Mouse (Mus musculus) T-helper 2 cell (primary cell): ENCODE measurements around the gene Ankrd52.

Experiments
- in situ Hi-C: fragments of 300-600 bp; cut with MboI, MseI; formaldehyde crosslinking; loops from one replicate; pipeline ENCODE4 v1.15.1; 2025; ENCODE audit warnings: high pct_unique_total_duplicates

Gene Ankrd52

GRCm38 (mm10) chr10:128436376-128436775 lies 59.5 kb downstream of the Ankrd52 start:
- in situ Hi-C loops = no loop called here

DNA sequence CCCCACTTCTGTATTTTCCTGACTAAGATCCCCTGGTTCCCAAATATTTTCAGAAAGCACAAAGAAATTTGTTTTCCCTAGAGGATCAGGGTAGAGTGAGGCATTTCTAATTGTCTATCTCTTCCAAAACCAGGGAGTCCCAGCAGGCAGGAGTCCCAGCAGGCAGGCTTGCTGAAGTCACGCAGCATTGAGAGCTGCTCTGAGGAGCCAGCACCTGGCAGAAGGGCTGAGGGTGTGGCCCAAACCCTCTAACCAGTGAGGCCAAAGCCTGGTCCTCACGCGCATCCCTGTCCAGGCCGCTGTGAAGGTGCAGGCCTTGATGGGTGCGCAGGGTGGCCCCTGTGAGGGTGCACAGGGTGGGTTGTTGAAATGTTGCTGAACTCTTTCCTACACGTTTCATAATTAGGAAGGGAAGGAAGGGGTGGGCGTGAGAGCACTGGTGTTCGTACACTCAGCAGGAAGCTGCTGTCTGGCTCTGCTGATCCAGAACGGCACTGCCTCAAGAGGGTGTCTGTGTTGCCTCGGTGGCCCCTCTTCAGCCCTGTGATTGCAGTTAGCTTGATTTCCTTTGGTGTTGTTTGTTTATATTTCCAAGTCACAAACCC lies 61.9 kb downstream of the Ankrd52 start:
- in situ Hi-C loops = no loop called here

DNA sequence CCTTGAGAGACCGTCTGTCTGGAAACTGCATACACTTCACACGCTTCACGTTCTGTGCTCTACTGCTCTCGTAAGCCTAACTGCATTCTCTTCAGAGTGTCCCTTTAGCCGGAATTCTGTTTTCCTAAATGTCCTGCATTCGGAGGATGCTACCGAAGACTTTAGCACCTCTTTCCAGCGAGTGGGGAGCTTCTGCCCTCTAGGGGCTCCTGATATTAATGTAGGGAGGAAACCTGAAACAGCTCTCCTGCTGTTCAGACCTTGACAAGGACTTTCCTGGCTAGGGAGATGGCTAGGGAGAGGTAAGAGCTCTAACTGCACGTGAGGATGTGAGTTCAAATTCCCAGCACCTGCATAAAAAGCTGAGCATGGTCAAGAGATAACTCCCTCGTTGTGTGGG lies 63.5 kb downstream of the Ankrd52 start:
- in situ Hi-C loops = no loop called here

- in situ Hi-C loops = no loop called here
Observed at GRCm38 (mm10) chr10:128441324-128442119, 64.6 kb downstream of the Ankrd52 start.

GRCm38 (mm10) chr10:128442718-128443117 lies 65.8 kb downstream of the Ankrd52 start:
- in situ Hi-C loops = no loop called here

- in situ Hi-C loops = no loop called here
Observed at GRCm38 (mm10) chr10:128444354-128444753, 67.4 kb downstream of the Ankrd52 start.

DNA sequence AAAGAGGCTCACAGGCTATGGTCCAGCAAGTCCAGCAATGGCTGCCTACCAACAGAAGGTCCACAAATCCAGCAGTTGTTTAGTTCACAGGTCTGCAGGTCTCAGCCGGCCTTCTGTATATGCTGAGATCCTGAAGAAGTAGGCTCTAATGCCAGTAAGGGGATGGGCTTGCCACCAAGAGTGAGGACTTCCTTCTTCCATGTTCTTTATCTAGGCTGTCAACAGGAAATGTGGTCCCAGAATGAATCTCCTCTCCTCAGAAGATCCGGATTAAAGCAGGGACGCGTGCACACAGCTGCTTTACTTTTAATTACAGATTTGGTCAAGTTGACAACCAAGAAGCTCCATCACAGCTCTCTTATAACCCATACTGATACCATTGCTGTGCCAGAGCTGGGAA lies 68.5 kb downstream of the Ankrd52 start:
- in situ Hi-C loops = no loop called here

DNA sequence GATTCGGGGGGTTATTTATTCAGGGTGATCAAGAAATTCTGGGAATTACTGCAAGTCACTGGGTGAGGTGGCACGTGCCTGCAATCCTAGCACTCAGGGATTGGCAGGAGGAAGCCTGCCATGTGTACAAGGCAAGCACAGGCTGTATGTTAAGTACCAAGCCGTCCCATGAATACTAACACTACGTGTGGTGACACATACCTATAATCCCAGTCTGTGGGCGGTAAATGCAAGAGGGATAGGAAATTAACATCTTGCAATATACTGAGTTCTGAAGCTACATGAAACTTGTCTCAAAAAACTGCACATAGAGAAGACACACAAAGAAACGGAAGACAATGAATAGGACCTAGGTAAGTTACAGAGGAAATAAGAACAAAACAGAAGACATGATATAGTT lies 74.1 kb downstream of the Ankrd52 start:
- in situ Hi-C loops = loop anchor here (10.0 kb wide), 1 partner anchor 46 kb away; the partner anchor contains the start of gene Slc39a5

- in situ Hi-C loops = loop anchor here (10.0 kb wide), 1 partner anchor 50 kb away; the partner anchor contains the start of gene Slc39a5
Observed at GRCm38 (mm10) chr10:128454471-128454870, 77.6 kb downstream of the Ankrd52 start.

DNA sequence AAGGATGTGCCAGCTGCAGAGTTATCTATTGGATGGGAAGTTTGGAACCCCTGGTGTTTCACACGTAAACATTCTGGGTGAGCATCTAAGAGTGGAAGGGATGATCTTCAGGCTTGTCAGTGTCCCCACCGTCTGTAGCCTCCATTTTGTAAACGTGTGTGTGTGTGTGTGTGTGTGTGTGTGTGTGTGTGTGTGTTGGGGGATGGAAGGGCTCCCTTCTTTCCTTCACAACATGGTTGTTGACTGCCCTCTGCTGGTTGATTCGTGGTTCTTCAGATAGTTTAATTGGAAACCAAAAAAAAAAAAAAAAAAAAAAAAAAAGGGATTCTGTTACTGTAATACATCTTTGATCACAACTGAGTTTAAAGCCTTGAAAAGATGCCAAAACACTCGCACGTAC lies 78.4 kb downstream of the Ankrd52 start:
- in situ Hi-C loops = loop anchor here (10.0 kb wide), 1 partner anchor 50 kb away; the partner anchor contains the start of gene Slc39a5

GRCm38 (mm10) chr10:128457676-128458075 lies 80.8 kb downstream of the Ankrd52 start:
- in situ Hi-C loops = loop anchor here (10.0 kb wide), 1 partner anchor 53 kb away; the partner anchor contains the start of gene Slc39a5
